Mouse (Mus musculus) stomach, postnatal 0 days (tissue): ENCODE measurements at regions not wholly inside any gene's neighbourhood (a gene's known extent, or its start where the extent isn't known, plus 50 kb on each side); places are given as distances from the start of the nearest gene placed in this dataset.

Source experiments
- CTCF ChIP-seq: IDR thresholded peaks from 2 replicates; pipeline ENCODE4 v1.5.1; 2016; ENCODE audit warnings: antibody characterized with exemption, low read depth, mild to moderate bottlenecking, moderate library complexity
- EP300 ChIP-seq: optimal IDR thresholded peaks from 2 replicates; pipeline ENCODE3; 2016; ENCODE audit warnings: antibody characterized with exemption

DNA sequence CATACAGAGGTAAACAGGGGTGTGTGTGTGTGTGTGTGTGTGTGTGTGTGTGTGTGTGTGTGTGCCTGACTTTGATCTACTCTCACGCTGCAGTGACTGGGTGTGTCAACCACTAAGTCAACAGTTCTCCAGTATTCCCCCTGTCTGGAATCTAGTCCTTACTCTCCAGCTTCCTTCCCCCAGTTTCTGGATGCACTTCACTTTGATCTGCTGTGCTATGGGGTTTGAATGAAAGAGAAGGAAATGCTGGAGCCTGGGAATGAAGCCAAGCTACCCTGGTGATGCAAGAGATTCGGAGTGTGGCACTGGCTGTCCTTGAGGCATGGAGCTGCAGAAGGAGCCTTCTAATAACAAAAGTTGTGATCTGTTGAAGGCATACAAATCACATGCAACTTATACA is 97.1 kb upstream of the Foxq1 start:
- TF ChIP-seq CTCF: no peak
- no peak for TF ChIP-seq EP300
